ENCODE assay signal across 15 mouse cellular contexts in the genomic region with DNA sequence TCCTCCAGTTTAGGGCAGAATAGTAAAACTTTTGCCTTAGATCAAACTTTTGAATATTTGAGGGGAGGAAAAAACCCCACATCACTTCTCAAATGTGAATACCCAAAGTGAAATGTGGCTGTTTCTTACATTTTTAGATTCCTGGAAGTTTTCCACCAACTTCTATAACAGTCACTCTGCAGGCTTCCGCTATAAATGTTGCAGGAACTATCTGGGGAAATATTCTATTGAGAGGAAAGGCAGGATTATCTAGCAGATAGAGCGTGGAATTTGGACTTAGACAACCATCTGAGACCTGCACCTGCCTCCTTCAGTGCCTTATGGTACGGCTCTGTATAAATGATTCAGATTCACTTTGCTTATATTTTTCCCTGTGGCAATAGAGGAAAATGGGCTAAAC.
"Had no signal": no experiment of that assay in that cellular context is flagged by ENCODE, and none has a peak within 500 bp of the region (broad histone marks: within the 10 kb centered on the region; RNA-seq: fewer than 3 reads in every experiment).

No protein-coding gene starts in this region.

- H3K27me3 ChIP-seq: midbrain, embryonic 12.5 days; neural tube, embryonic 12.5 days; stomach, embryonic 15.5 days had no signal

- DNase-seq: lung, adult 18-20 months; lung, embryonic 14.5 days; lung, postnatal 10 days; lung, postnatal 4 days; midbrain, embryonic 14.5 days; thymus, adult 18-20 months; thymus, postnatal 14 days; thymus, postnatal 36 days had no signal

- H3K27ac ChIP-seq: midbrain, embryonic 10.5 days; midbrain, embryonic 12.5 days; neural tube, embryonic 12.5 days; stomach, embryonic 15.5 days; stomach, postnatal 0 days had no signal

- H3K4me3 ChIP-seq: midbrain, embryonic 10.5 days; midbrain, embryonic 12.5 days; myocyte; neural tube, embryonic 12.5 days; stomach, embryonic 15.5 days had no signal

- H3K4me2 ChIP-seq: lung, embryonic 14.5 days; midbrain, embryonic 12.5 days; neural tube, embryonic 12.5 days; stomach, embryonic 15.5 days had no signal

- H3K36me3 ChIP-seq: midbrain, embryonic 10.5 days; midbrain, embryonic 12.5 days; neural tube, embryonic 12.5 days; stomach, embryonic 15.5 days had no signal

- H3K4me1 ChIP-seq: midbrain, embryonic 10.5 days; midbrain, embryonic 12.5 days; neural tube, embryonic 12.5 days; stomach, embryonic 15.5 days had no signal

- H3K9ac ChIP-seq: lung, embryonic 14.5 days; midbrain, embryonic 12.5 days; neural tube, embryonic 12.5 days; stomach, embryonic 15.5 days had no signal

- H3K9me3 ChIP-seq: midbrain, embryonic 10.5 days; midbrain, embryonic 12.5 days; neural tube, embryonic 12.5 days; stomach, embryonic 15.5 days had no signal

- ATAC-seq: midbrain, embryonic 16.5 days had no signal
